Mouse (Mus musculus): ENCODE results near the gene Ahrr. TPM values are rescaled to one million over a fixed set of nuclear protein-coding genes. Genes with fewer than 3 reads are reported as not detected.

Ahrr gene
- polyA plus RNA-seq, 1 experiment from 2014 or later, result 0.28 TPM

Other genes with a start within 250 kb of the Ahrr start
- 11.6 and 13.1 TPM in 2 replicates for gene Cep72, start 230.0 kb downstream of the Ahrr start, polyA plus RNA-seq (2015; fragmentation: Nextera tagmentation; extraction: Ambion mirVana)
- gene Slc9a3, start 170.9 kb downstream of the Ahrr start, polyA plus RNA-seq (2015; fragmentation: Nextera tagmentation; extraction: Ambion mirVana), result 0.90 TPM in 2 replicates
- 53.5 and 60.5 TPM in 2 replicates for gene Exoc3, start 83.6 kb downstream of the Ahrr start, polyA plus RNA-seq (2015; fragmentation: Nextera tagmentation; extraction: Ambion mirVana)
- 153 and 164 TPM in 2 replicates for gene Pdcd6, start 25.2 kb upstream of the Ahrr start, polyA plus RNA-seq (2015; fragmentation: Nextera tagmentation; extraction: Ambion mirVana)
- 273 and 292 TPM in 2 replicates for gene Sdha, start 57.9 kb upstream of the Ahrr start, polyA plus RNA-seq (2015; fragmentation: Nextera tagmentation; extraction: Ambion mirVana)
- gene Ccdc127, start 58.0 kb upstream of the Ahrr start, polyA plus RNA-seq (2015; fragmentation: Nextera tagmentation; extraction: Ambion mirVana), result 53.2 and 60.8 TPM in 2 replicates
- gene Lrrc14b, start 71.7 kb upstream of the Ahrr start, polyA plus RNA-seq (2015; fragmentation: Nextera tagmentation; extraction: Ambion mirVana), result not detected in 2 replicates
- 5.4 and 5.5 TPM in 2 replicates for gene Zfp72, start 98.5 kb upstream of the Ahrr start, polyA plus RNA-seq (2015; fragmentation: Nextera tagmentation; extraction: Ambion mirVana)
- 71.9 and 216 TPM in 2 replicates for gene Ftl1-ps1, start 107.4 kb upstream of the Ahrr start, polyA plus RNA-seq (2015; fragmentation: Nextera tagmentation; extraction: Ambion mirVana)
- gene Zfp825, start 201.7 kb upstream of the Ahrr start, polyA plus RNA-seq (2015; fragmentation: Nextera tagmentation; extraction: Ambion mirVana), result 15.7 and 18.2 TPM in 2 replicates